Mouse (Mus musculus) embryonic facial prominence, embryonic 14.5 days (tissue): ENCODE results near the gene Vamp9. TPM values are rescaled to one million over a fixed set of nuclear protein-coding genes. Genes with fewer than 3 reads are reported as not detected.

Experiments
- ATAC-seq: fragments of 200-750 bp; cut with Nextera tagmentation; 2 replicates; pipeline ENCODE4 v1.8.0; 2017; ENCODE audit warnings: low read depth, moderate number of reproducible peaks, moderate TSS enrichment
- DNase-seq: peaks from one replicate; pipeline ENCODE4 v3.0.0-alpha.2; 2015; ENCODE audit warnings: low spot score
- H3K27ac ChIP-seq: fragments of 300-500 bp; sonication (generic); replicated peaks from 2 replicates; pipeline ENCODE4 v1.5.1; 2014; ENCODE audit warnings: low read depth, mild to moderate bottlenecking, low read length, moderate library complexity
- H3K27me3 ChIP-seq: fragments of 300-500 bp; sonication (generic); replicated peaks from 2 replicates; pipeline ENCODE4 v1.6.1; 2014; ENCODE audit warnings: low read length; ENCODE audit not compliant: control insufficient read depth, insufficient read depth
- H3K36me3 ChIP-seq: fragments of 300-500 bp; sonication (generic); 2 replicates; pipeline ENCODE4 v1.6.1; 2014; ENCODE audit warnings: low read length, mixed read lengths; ENCODE audit not compliant: control insufficient read depth, insufficient read depth
- H3K4me1 ChIP-seq: fragments of 300-500 bp; sonication (generic); 2 replicates; pipeline ENCODE4 v1.6.1; 2014; ENCODE audit warnings: antibody characterized with exemption, low read length; ENCODE audit not compliant: control insufficient read depth, insufficient read depth
- H3K4me2 ChIP-seq: fragments of 300-500 bp; sonication (generic); 2 replicates; pipeline ENCODE4 v1.6.1; 2014; ENCODE audit warnings: low read depth, mild to moderate bottlenecking, low read length, moderate library complexity, mixed read lengths
- H3K4me3 ChIP-seq: fragments of 300-500 bp; sonication (generic); 2 replicates; pipeline ENCODE4 v1.5.1; 2014; ENCODE audit warnings: low read depth, mild to moderate bottlenecking, low read length
- H3K9ac ChIP-seq: fragments of 300-500 bp; sonication (generic); 2 replicates; pipeline ENCODE4 v1.6.1; 2014; ENCODE audit warnings: low read depth, mild to moderate bottlenecking, low read length, moderate library complexity, mixed read lengths
- H3K9me3 ChIP-seq: fragments of 300-500 bp; sonication (generic); 2 replicates; pipeline ENCODE4 v1.6.1; 2016; ENCODE audit warnings: low read length; ENCODE audit not compliant: control insufficient read depth
- WGBS: fragments of 180-500 bp; shearing (Covaris S2); extraction: QIAGEN DNeasy Blood & Tissue Kit; methylation state at CpG from one replicate; pipeline ENCODE4 v1.1.7; 2014; 5-methylcytosine and 5-hydroxymethylcytosine counted together
- polyA plus RNA-seq: library from polyadenylated mRNA; unstranded; fragments of >200 nt; fragmentation: Nextera tagmentation; extraction: Ambion mirVana; gene quantifications from 2 replicates; pipeline ENCODE4 v1.2.1, GENCODE M21; 2014

Vamp9 gene
- polyA plus RNA-seq, result not detected in 2 replicates

GRCm38 (mm10) chr5:99906181-99906956, at the start of gene Vamp9:
Gene Vamp9, plus strand, starts transcription at chr5:99906254.
- WGBS, result 17% methylated on average over 36 of the region's 49 CpGs
- no peaks in the 10 kb centered on the region for H3K9me3 ChIP-seq
- H3K4me1 ChIP-seq, result no peaks in the 10 kb centered on the region
- peak; percentile 98 for DNase-seq
- H3K27me3 ChIP-seq, result no peaks in the 10 kb centered on the region
- H3K36me3 ChIP-seq, result no peaks in the 10 kb centered on the region
- peak within 1 kb of the TSS; percentile 60 for H3K4me2 ChIP-seq
- peak within 1 kb of the TSS; percentile 89 for H3K27ac ChIP-seq
- peak within 1 kb of the TSS; percentile 56 for H3K4me3 ChIP-seq
- peak within 1 kb of the TSS; percentile 69 for H3K9ac ChIP-seq
- ATAC-seq, result peak; percentile 99

- H3K4me3 ChIP-seq, result no peak overlapping the region
- WGBS, result 25% methylated on average over 13 of the region's 14 CpGs
- no peak overlapping the region for H3K27ac ChIP-seq
- no peaks in the 10 kb centered on the region for H3K9me3 ChIP-seq
- no peak overlapping the region for H3K4me2 ChIP-seq
- DNase-seq, result peak; percentile 26
- 0 out of 2 replicates have a peak, but pooled peaks cover 7% of the 10 kb centered on the region for H3K4me1 ChIP-seq
- no peaks in the 10 kb centered on the region for H3K27me3 ChIP-seq
- no peaks in the 10 kb centered on the region for H3K36me3 ChIP-seq
- no peak for ATAC-seq
- no peak overlapping the region for H3K9ac ChIP-seq
These were observed 48.9 kb upstream of the Vamp9 start for GRCm38 (mm10) chr5:99857106-99857637.

- ATAC-seq (no peak), DNase-seq (no peak)
These were observed 46.2 kb upstream of the Vamp9 start for GRCm38 (mm10) chr5:99859637-99860433.

GRCm38 (mm10) chr5:99861816-99862215, 44.2 kb upstream of the Vamp9 start:
- H3K4me1 ChIP-seq, result 0 out of 2 replicates have a peak, but pooled peaks cover 4% of the 10 kb centered on the region
- no peaks in the 10 kb centered on the region for H3K36me3 ChIP-seq
- no peaks in the 10 kb centered on the region for H3K9me3 ChIP-seq
- DNase-seq (no peak), ATAC-seq (no peak)
- no peak overlapping the region for H3K9ac ChIP-seq
- no peak overlapping the region for H3K4me2 ChIP-seq
- no peaks in the 10 kb centered on the region for H3K27me3 ChIP-seq
- 73% methylated on average over 6 of the region's 6 CpGs for WGBS
- H3K4me3 ChIP-seq, result no peak overlapping the region
- no peak overlapping the region for H3K27ac ChIP-seq

More at GRCm38 (mm10) chr5:99859637-99860433, 46.2 kb upstream of the Vamp9 start:
- Histone ChIP-seq H3K9me3 (no peaks in the 10 kb centered on the region), H3K4me1 (0 out of 2 replicates have a peak, but pooled peaks cover 7% of the 10 kb centered on the region), H3K9ac (no peak overlapping the region), H3K4me2 (no peak overlapping the region), H3K36me3 (no peaks in the 10 kb centered on the region), H3K27me3 (no peaks in the 10 kb centered on the region), H3K4me3 (no peak overlapping the region), H3K27ac (no peak overlapping the region)
- 71% methylated on average over 13 of the region's 13 CpGs for WGBS

- no peak overlapping the region for H3K4me2 ChIP-seq
- ATAC-seq (no peak), DNase-seq (no peak)
- no peak overlapping the region for H3K27ac ChIP-seq
- 57% methylated on average over 13 of the region's 13 CpGs for WGBS
- H3K4me1 ChIP-seq, result no peaks in the 10 kb centered on the region
- no peaks in the 10 kb centered on the region for H3K36me3 ChIP-seq
- H3K27me3 ChIP-seq, result no peaks in the 10 kb centered on the region
- no peaks in the 10 kb centered on the region for H3K9me3 ChIP-seq
- H3K9ac ChIP-seq, result no peak overlapping the region
- H3K4me3 ChIP-seq, result no peak overlapping the region
These were observed 42.2 kb upstream of the Vamp9 start for GRCm38 (mm10) chr5:99863656-99864380.

GRCm38 (mm10) chr5:99865779-99866178, 40.3 kb upstream of the Vamp9 start:
- no peaks in the 10 kb centered on the region for H3K9me3 ChIP-seq
- H3K4me2 ChIP-seq, result no peak overlapping the region
- no peak overlapping the region for H3K27ac ChIP-seq
- H3K27me3 ChIP-seq, result no peaks in the 10 kb centered on the region
- WGBS, result 91% methylated on average over 1 of the region's 1 CpGs
- no peaks in the 10 kb centered on the region for H3K36me3 ChIP-seq
- DNase-seq (no peak), ATAC-seq (no peak)
- H3K4me3 ChIP-seq, result no peak overlapping the region
- H3K9ac ChIP-seq, result no peak overlapping the region
- no peaks in the 10 kb centered on the region for H3K4me1 ChIP-seq

- no peak for ATAC-seq
- Histone ChIP-seq H3K27ac (no peak overlapping the region), H3K9me3 (no peaks in the 10 kb centered on the region), H3K9ac (no peak overlapping the region), H3K4me3 (no peak overlapping the region), H3K4me2 (no peak overlapping the region), H3K27me3 (no peaks in the 10 kb centered on the region), H3K4me1 (no peaks in the 10 kb centered on the region), H3K36me3 (no peaks in the 10 kb centered on the region)
- DNase-seq, result no peak
- WGBS, result 89% methylated on average over 17 of the region's 17 CpGs
These were observed 37.8 kb upstream of the Vamp9 start for GRCm38 (mm10) chr5:99868286-99868685.

- no peaks in the 10 kb centered on the region for H3K9me3 ChIP-seq
- no peaks in the 10 kb centered on the region for H3K36me3 ChIP-seq
- no peak for ATAC-seq
These were observed 37.1 kb upstream of the Vamp9 start for GRCm38 (mm10) chr5:99868923-99869322.

More at GRCm38 (mm10) chr5:99868923-99869322, 37.1 kb upstream of the Vamp9 start:
- no peak overlapping the region for H3K4me3 ChIP-seq
- DNase-seq, result no peak
- no peaks in the 10 kb centered on the region for H3K4me1 ChIP-seq
- no peak overlapping the region for H3K4me2 ChIP-seq
- H3K9ac ChIP-seq, result no peak overlapping the region
- no peak overlapping the region for H3K27ac ChIP-seq
- WGBS, result 83% methylated on average over 9 of the region's 9 CpGs
- no peaks in the 10 kb centered on the region for H3K27me3 ChIP-seq
